ENCODE assay signal across 28 mouse cellular contexts in the genomic region with DNA sequence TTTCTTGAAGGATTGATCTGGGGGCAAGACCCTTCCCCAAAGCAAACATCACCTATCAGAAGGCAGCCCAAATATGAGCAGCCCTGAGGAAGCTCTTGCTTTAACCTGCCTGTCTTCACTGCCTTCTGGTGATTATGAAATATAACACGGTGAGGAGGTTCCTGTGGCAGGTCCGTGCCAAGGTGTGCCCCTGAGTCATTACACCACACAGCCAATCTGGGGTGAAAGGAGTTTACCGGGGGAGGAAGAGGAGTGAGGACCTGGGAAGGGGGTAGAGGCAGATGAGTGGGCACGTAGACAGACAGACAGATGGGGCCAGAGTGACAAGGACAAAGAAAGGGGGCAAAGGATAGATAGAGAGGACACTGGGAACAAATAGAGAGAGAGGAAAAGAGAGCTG. TPM values are rescaled to one million over a fixed set of nuclear protein-coding genes. Genes with fewer than 3 reads are reported as not detected.
DNase-seq lines count a peak whose midpoint lies in the region; ATAC-seq and TF ChIP-seq lines count a peak whose summit lies in the region.
"Had no signal": no experiment of that assay in that cellular context is flagged by ENCODE, and none has a peak within 500 bp of the region (broad histone marks: within the 10 kb centered on the region; RNA-seq: fewer than 3 reads in every experiment).

No protein-coding gene starts in this region.

- H3K36me3 ChIP-seq in midbrain, embryonic 11.5 days (ENCODE audit: control insufficient read depth, insufficient read depth, low read length), result no peaks in the 10 kb centered on the region
- H3K36me3 ChIP-seq in midbrain, embryonic 10.5 days, result no peaks in the 10 kb centered on the region
- H3K36me3 ChIP-seq: embryonic facial prominence, embryonic 13.5 days; forebrain, embryonic 12.5 days; forebrain, embryonic 15.5 days; G1E; hindbrain, embryonic 12.5 days had no signal

- 31% methylated on average over 4 of the region's 4 CpGs for WGBS in cerebellum, adult 2 months
- WGBS in midbrain, embryonic 11.5 days, result 90% methylated on average over 4 of the region's 4 CpGs
- WGBS in midbrain, embryonic 10.5 days, result 85% methylated on average over 4 of the region's 4 CpGs

- no peaks in the 10 kb centered on the region for H3K27me3 ChIP-seq in cerebellum, adult 2 months (ENCODE audit: control insufficient read depth, insufficient read depth, low read length)
- no peaks in the 10 kb centered on the region for H3K27me3 ChIP-seq in midbrain, embryonic 11.5 days (ENCODE audit: control insufficient read depth, insufficient read depth, low read length)
- H3K27me3 ChIP-seq in midbrain, embryonic 10.5 days (ENCODE audit: low read depth, poor library complexity, severe bottlenecking), result no peaks in the 10 kb centered on the region
- H3K27me3 ChIP-seq: embryonic facial prominence, embryonic 13.5 days; forebrain, embryonic 15.5 days; hindbrain, embryonic 12.5 days had no signal

- no peak overlapping the region for H3K4me2 ChIP-seq in midbrain, embryonic 11.5 days
- H3K4me2 ChIP-seq: embryonic facial prominence, embryonic 13.5 days; forebrain, embryonic 12.5 days; forebrain, embryonic 15.5 days; heart, embryonic 11.5 days; hindbrain, embryonic 12.5 days had no signal

- no peak for TF ChIP-seq POLR2A in cerebellum, adult 2 months (IDR thresholded peaks at IDR 0.05; ENCODE audit: borderline replicate concordance, insufficient read depth, low read length)

- no peak for ATAC-seq in midbrain, embryonic 11.5 days (ENCODE audit: low FRiP score)
- ATAC-seq: forebrain, embryonic 15.5 days; hindbrain, postnatal 0 days; inflammation-experienced regulatory T-cells, adult 6 months; intestine, embryonic 16.5 days; Patski had no signal

- H3K9ac ChIP-seq in midbrain, embryonic 11.5 days (ENCODE audit: low read length), result no peak overlapping the region
- H3K9ac ChIP-seq: embryonic facial prominence, embryonic 13.5 days; forebrain, embryonic 12.5 days; forebrain, embryonic 15.5 days; hindbrain, embryonic 12.5 days had no signal

- no peaks in the 10 kb centered on the region for H3K9me3 ChIP-seq in midbrain, embryonic 11.5 days (ENCODE audit: control insufficient read depth, low read length)
- H3K9me3 ChIP-seq in midbrain, embryonic 10.5 days (replicated peaks), result no peaks in the 10 kb centered on the region
- H3K9me3 ChIP-seq: embryonic facial prominence, embryonic 13.5 days; forebrain, embryonic 12.5 days; forebrain, embryonic 15.5 days; G1E; hindbrain, embryonic 12.5 days had no signal

- DNase-seq in cerebellum, adult 9-11 months, result peak; percentile 37
- DNase-seq in cerebellum, adult 2 months, result no peak
- peak; percentile 80 for DNase-seq in heart, adult 11 months
- DNase-seq in heart, adult 9 months (ENCODE audit: low spot score in 2 of 2), result no peak
- DNase-seq in midbrain, embryonic 11.5 days (ENCODE audit: low spot score, missing footprints), result peak; percentile 72
- no peak for DNase-seq in midbrain, embryonic 10.5 days (ENCODE audit: low spot score)
- DNase-seq in adrenal gland, postnatal 4 days (ENCODE audit: low spot score in 2 of 2), result no peak
- DNase-seq: adrenal gland, postnatal 10 days; adrenal gland, postnatal 36 days; B cell, adult 2 months; cerebellum, postnatal 36 days; gastrocnemius, postnatal 25 days; heart, adult 2 months; kidney, adult 18-20 months had no signal

- TF ChIP-seq CTCF in cerebellum, adult 2 months (IDR thresholded peaks at IDR 0.05; ENCODE audit: borderline replicate concordance, insufficient read depth, low read depth, low read length), result no peak

- H3K4me3 ChIP-seq in cerebellum, adult 2 months (replicated peaks; ENCODE audit: insufficient read depth, low read depth, low read length), result no peak overlapping the region
- H3K4me3 ChIP-seq in midbrain, embryonic 11.5 days (ENCODE audit: low read depth, low read length), result no peak overlapping the region
- H3K4me3 ChIP-seq in midbrain, embryonic 10.5 days, result no peak overlapping the region
- H3K4me3 ChIP-seq: embryonic facial prominence, embryonic 13.5 days; erythroblast, embryonic 14.5 days; forebrain, embryonic 12.5 days; forebrain, embryonic 15.5 days; heart, adult 2 months; hindbrain, embryonic 12.5 days had no signal

- peaks cover 31% of the 10 kb centered on the region for H3K4me1 ChIP-seq in cerebellum, adult 2 months (ENCODE audit: control insufficient read depth, insufficient read depth, low read length)
- peaks cover 8% of the 10 kb centered on the region for H3K4me1 ChIP-seq in midbrain, embryonic 11.5 days (ENCODE audit: control insufficient read depth, insufficient read depth, low read length)
- peaks cover 24% of the 10 kb centered on the region for H3K4me1 ChIP-seq in midbrain, embryonic 10.5 days

- H3K27ac ChIP-seq in cerebellum, adult 2 months (ENCODE audit: insufficient read depth, low read length), result no peak overlapping the region
- no peak overlapping the region for H3K27ac ChIP-seq in midbrain, embryonic 11.5 days (ENCODE audit: low read depth, low read length)
- no peak overlapping the region for H3K27ac ChIP-seq in midbrain, embryonic 10.5 days (replicated peaks)
- H3K27ac ChIP-seq: embryonic facial prominence, embryonic 13.5 days; forebrain, embryonic 12.5 days; forebrain, embryonic 15.5 days; heart, adult 2 months; hindbrain, embryonic 12.5 days; hindbrain, postnatal 0 days had no signal

RNA-seq across cellular contexts. Expression of a gene that starts 11.6 kb away (rescaled TPM):
- 1.9 and 3.5 TPM in 2 replicates for polyA plus RNA-seq in cerebellum, adult 2 months (2012; rRNA removed)
- 69.8 and 78.9 TPM in 2 replicates for polyA plus RNA-seq in midbrain, embryonic 11.5 days (2014; fragmentation: Nextera tagmentation; extraction: Ambion mirVana)
- polyA plus RNA-seq in midbrain, embryonic 10.5 days (2016; fragmentation: Nextera tagmentation; extraction: Ambion mirVana), result 38.4 and 59.9 TPM in 2 replicates
- total RNA-seq in adrenal gland, postnatal 4 days (2021), result 10 to 100 TPM; 65.8 to 68.6 TPM
- total RNA-seq: CH12.LX; hematopoietic stem cell, adult 5-6 weeks had no signal
- polyA plus RNA-seq: erythroblast, embryonic 14.5 days; G1E; inflammation-experienced regulatory T-cells, adult 6 months; Patski had no signal

RNA-seq across cellular contexts. Expression of a gene that starts 19.7 kb away (rescaled TPM):
- polyA plus RNA-seq in cerebellum, adult 2 months (2012; rRNA removed), result 538 and 626 TPM in 2 replicates
- 0.40 and 0.51 TPM in 2 replicates for polyA plus RNA-seq in midbrain, embryonic 11.5 days (2014; fragmentation: Nextera tagmentation; extraction: Ambion mirVana)
- polyA plus RNA-seq in midbrain, embryonic 10.5 days (2016; fragmentation: Nextera tagmentation; extraction: Ambion mirVana), result 0.42 and 0.66 TPM in 2 replicates
- total RNA-seq in adrenal gland, postnatal 4 days (2021), result 1 to 10 TPM; 2.9 to 4.1 TPM
- total RNA-seq: CH12.LX; hematopoietic stem cell, adult 5-6 weeks had no signal
- polyA plus RNA-seq: erythroblast, embryonic 14.5 days; G1E; heart, postnatal 0 days; inflammation-experienced regulatory T-cells, adult 6 months; Patski had no signal

RNA-seq across cellular contexts. Expression of a gene that starts 20.6 kb away (rescaled TPM):
- 47.8 and 55.8 TPM in 2 replicates for polyA plus RNA-seq in cerebellum, adult 2 months (2012; rRNA removed)
- 51.0 and 58.3 TPM in 2 replicates for polyA plus RNA-seq in midbrain, embryonic 11.5 days (2014; fragmentation: Nextera tagmentation; extraction: Ambion mirVana)
- polyA plus RNA-seq in midbrain, embryonic 10.5 days (2016; fragmentation: Nextera tagmentation; extraction: Ambion mirVana), result 89.2 and 94.6 TPM in 2 replicates
- 10 to 100 TPM; 25.9 to 28.1 TPM for total RNA-seq in adrenal gland, postnatal 4 days (2021)

RNA-seq across cellular contexts. Expression of a gene that starts 31.3 kb away (rescaled TPM):
- 36.2 and 40.7 TPM in 2 replicates for polyA plus RNA-seq in cerebellum, adult 2 months (2012; rRNA removed)
- 35.1 and 39.6 TPM in 2 replicates for polyA plus RNA-seq in midbrain, embryonic 11.5 days (2014; fragmentation: Nextera tagmentation; extraction: Ambion mirVana)
- polyA plus RNA-seq in midbrain, embryonic 10.5 days (2016; fragmentation: Nextera tagmentation; extraction: Ambion mirVana), result 52.5 and 56.0 TPM in 2 replicates
- total RNA-seq in adrenal gland, postnatal 4 days (2021), result 10 to 100 TPM; 21.3 to 25.4 TPM

Comparison
In these comparisons a context has a peak if more than half of its experiments do, and no peak if none do; other contexts are left out.
1. DNase-seq: peak in cerebellum, adult 9-11 months (single experiment), heart, adult 11 months (single experiment) and midbrain, embryonic 11.5 days (single experiment); none in cerebellum, adult 2 months (0 of 2), heart, adult 9 months (0 of 2), midbrain, embryonic 10.5 days (single experiment) and adrenal gland, postnatal 4 days (0 of 2).
2. RNA of a gene that starts 19.7 kb away (polyA plus RNA-seq): 538 to 626 TPM in cerebellum, adult 2 months; 0.42 to 0.66 TPM in midbrain, embryonic 10.5 days and 0.40 to 0.51 TPM in midbrain, embryonic 11.5 days; every median in the first group is over 100 times any median in the second.